Mouse (Mus musculus) intestine, embryonic 14.5 days (tissue): Measurements from ENCODE around the gene Wif1. TPM values are rescaled to one million over a fixed set of nuclear protein-coding genes. Genes with fewer than 3 reads are reported as not detected.
A peak's percentile ranks its signal among the peaks of the same experiment; 100 is the strongest.

Source experiments
- ATAC-seq: fragments of 200-750 bp; cut with Nextera tagmentation; replicated peaks from 2 replicates; pipeline ENCODE4 v1.8.0; 2017; ENCODE audit warnings: low read depth, moderate number of reproducible peaks, moderate TSS enrichment, moderate library complexity; ENCODE audit not compliant: low FRiP score, low TSS enrichment
- DNase-seq: peaks from one replicate; pipeline ENCODE4 v3.0.0-alpha.2; 2018; ENCODE audit warnings: low spot score
- H3K27ac ChIP-seq: fragments of 300-500 bp; sonication (generic); 2 replicates; pipeline ENCODE4 v1.5.1; 2014; ENCODE audit warnings: low read depth, mild to moderate bottlenecking, control low read depth
- H3K27me3 ChIP-seq: fragments of 300-500 bp; sonication (generic); replicated peaks from 2 replicates; pipeline ENCODE4 v1.6.1; 2014; ENCODE audit warnings: low read length, control low read depth; ENCODE audit not compliant: control insufficient read depth, insufficient read depth
- H3K36me3 ChIP-seq: fragments of 300-500 bp; sonication (generic); 2 replicates; pipeline ENCODE4 v1.6.1; 2014; ENCODE audit warnings: low read length, control low read depth; ENCODE audit not compliant: control insufficient read depth, insufficient read depth
- H3K4me1 ChIP-seq: fragments of 300-500 bp; sonication (generic); replicated peaks from 2 replicates; pipeline ENCODE4 v1.6.1; 2014; ENCODE audit warnings: low read length, control low read depth, mixed read lengths; ENCODE audit not compliant: control insufficient read depth, insufficient read depth
- H3K4me2 ChIP-seq: fragments of 300-500 bp; sonication (generic); 2 replicates; pipeline ENCODE4 v1.6.1; 2014; ENCODE audit warnings: low read length
- H3K4me3 ChIP-seq: fragments of 300-500 bp; sonication (generic); 2 replicates; pipeline ENCODE4 v1.5.1; 2014; ENCODE audit warnings: low read depth, low read length, control low read depth, mixed read lengths
- H3K9ac ChIP-seq: fragments of 300-500 bp; sonication (generic); 2 replicates; pipeline ENCODE4 v1.6.1; 2014; ENCODE audit warnings: mild to moderate bottlenecking, low read length
- H3K9me3 ChIP-seq: fragments of 300-500 bp; sonication (generic); 2 replicates; pipeline ENCODE4 v1.6.1; 2016; ENCODE audit warnings: low read length, control low read depth; ENCODE audit not compliant: control insufficient read depth
- WGBS: fragments of 180-500 bp; shearing (Covaris S2); extraction: QIAGEN DNeasy Blood & Tissue Kit; methylation state at CpG from one replicate; pipeline ENCODE4 v1.1.7; 2014; 5-methylcytosine and 5-hydroxymethylcytosine counted together
- polyA plus RNA-seq: library from polyadenylated mRNA; unstranded; fragments of >200 nt; fragmentation: Nextera tagmentation; extraction: Ambion mirVana; gene quantifications from 2 replicates; pipeline ENCODE4 v1.2.1, GENCODE M21; 2014

Gene Wif1
- polyA plus RNA-seq, 1 experiment from 2014 or later: 0.60 TPM

GRCm38 (mm10) chr10:121129000-121129925, 95.5 kb downstream of the Wif1 start:
- Histone ChIP-seq H3K4me2 (no peak overlapping the region), H3K27me3 (no peaks in the 10 kb centered on the region), H3K27ac (no peak overlapping the region), H3K9me3 (no peaks in the 10 kb centered on the region), H3K4me1 (no peaks in the 10 kb centered on the region), H3K9ac (no peak overlapping the region), H3K4me3 (no peak overlapping the region), H3K36me3 (no peaks in the 10 kb centered on the region)
- WGBS: 54% methylated on average over 20 of the region's 20 CpGs
- ATAC-seq: no peak
- DNase-seq: peak; percentile 53

Other genes with a start within 250 kb of the Wif1 start
- gene Msrb3, start 134.9 kb upstream of the Wif1 start, polyA plus RNA-seq: 17.6 and 18.2 TPM in 2 replicates
- 5.2 and 5.6 TPM in 2 replicates for gene Lemd3, start 54.6 kb upstream of the Wif1 start, polyA plus RNA-seq